Mouse (Mus musculus) mouse trophoblast stem cell (cell line): ENCODE data around the gene Dbn1.

ENCODE experiments used
- in situ Hi-C, 2 experiments: fragments of 300-500 bp; cut with MseI, MboI; formaldehyde crosslinking; loops; 2 replicates in 1 of 2; 3 replicates in 1 of 2; pipeline ENCODE4 v1.15.1; 2025

The Dbn1 gene

DNA sequence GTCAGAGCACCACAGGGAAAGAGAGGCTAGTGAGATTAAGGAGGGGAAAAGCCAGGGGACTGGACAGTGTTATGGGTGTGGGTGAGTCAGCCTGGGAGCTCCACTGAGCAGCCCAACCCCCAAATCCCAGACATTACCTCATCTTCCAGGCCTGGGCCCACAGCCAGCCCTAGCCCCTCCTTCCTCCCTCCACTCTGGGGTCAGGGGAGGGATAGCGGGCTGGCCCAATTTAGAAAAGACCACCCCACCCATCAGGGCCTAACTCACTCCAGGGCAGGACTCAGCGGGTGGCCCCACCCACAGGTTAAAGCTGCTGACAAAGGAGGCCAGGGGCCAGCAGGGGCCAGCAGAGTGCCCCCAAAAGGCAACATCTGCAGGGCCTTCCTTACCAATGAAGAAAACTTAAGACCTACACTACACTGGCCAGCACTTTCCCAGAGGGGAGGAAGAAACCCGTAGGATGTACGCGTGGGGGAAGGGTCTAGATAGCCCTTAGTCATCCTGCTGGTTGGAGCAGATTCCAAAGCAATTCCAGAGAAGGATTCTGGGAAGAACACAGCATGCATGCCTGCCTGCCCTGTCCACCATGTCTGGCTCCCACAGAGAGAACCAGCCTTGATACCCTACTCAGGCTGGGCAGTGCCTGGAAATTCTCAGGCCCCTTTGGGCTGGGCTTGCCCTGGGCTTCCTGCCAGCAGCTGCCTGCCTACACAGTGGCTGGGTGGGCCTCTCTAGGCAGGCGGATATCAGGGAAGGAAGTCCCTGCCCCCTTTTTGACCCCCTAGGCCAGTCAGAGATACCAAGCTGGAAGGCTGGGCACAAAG lies 23.0 kb upstream of the Dbn1 start:
- in situ Hi-C loops = no loop called here

DNA sequence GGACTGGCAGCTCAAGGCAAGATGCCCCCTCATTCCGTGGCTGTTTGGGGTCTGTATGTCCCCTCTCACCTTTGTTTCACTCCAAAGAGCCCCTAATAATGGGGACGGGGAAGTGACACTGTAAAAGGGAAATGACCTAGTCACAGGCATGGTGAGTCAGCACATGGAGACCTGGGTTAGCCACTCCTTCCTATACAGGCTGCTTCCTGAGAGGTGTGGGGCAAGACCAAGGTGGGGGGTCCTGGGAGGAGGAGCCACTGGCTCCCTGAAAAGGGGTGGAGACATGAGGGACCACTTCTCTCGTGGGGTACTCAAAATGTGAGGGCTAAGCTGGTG lies 22.4 kb upstream of the Dbn1 start:
- in situ Hi-C loops = no loop called here

DNA sequence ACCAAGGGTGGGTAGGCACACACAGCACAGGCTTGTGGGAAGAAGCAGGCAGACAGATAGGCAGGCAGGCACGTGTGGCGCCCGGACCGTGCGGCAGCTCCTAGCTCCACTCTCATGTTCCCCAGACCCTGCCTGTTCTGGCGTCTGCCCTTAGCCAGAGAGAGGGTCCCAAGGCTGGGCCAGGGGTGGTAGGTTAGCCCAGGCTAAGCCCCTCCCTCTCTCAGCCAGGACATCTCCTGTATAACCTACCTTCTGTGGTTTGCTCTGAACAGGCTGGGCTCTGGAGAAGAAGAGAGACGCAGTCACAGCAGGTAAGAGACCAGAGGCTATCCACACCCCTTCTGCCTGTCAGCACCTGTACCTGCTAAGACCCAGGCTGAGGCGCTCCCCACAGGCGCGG lies 20.6 kb upstream of the Dbn1 start:
- in situ Hi-C loops = no loop called here

DNA sequence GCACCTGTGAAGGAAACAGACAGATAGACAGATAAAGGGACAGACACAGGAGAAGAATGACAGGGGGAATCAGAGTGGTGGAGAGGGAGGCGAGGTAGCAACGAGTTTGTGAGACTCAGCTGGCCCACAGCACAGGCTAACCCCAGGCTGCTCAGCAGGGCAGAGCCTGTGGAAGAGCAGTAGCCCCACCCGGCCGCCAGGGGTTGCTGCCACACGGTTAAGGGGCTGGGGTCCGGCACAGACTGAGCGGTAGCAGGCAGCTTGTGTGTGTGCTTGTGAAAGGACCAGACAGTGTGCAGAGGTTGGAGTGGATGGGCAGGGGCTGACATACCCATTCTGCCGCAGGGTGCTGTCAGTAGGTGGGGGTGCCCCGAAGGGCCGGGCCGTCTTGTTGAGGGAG lies 20.0 kb upstream of the Dbn1 start:
- in situ Hi-C loops = no loop called here

DNA sequence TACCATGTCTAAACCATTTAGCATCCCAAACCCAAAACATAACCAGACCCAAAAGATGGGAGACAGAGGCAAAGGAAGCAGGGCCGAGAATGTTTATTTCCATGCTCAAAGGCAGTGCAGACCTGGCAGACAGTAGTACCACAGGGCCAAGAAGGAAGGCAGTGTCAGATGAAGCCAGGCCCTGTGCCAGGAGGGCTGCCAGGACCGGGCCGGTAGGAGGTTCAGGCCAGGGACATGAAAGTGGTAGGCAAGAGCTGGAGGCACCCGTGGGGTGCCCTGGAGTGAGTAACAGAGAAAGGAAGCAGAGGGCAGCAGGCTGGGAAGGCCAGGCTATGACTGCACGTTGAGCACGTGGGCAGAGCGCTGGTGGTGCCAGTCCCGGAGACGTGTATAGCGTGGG lies 18.8 kb upstream of the Dbn1 start:
- in situ Hi-C loops = no loop called here

DNA sequence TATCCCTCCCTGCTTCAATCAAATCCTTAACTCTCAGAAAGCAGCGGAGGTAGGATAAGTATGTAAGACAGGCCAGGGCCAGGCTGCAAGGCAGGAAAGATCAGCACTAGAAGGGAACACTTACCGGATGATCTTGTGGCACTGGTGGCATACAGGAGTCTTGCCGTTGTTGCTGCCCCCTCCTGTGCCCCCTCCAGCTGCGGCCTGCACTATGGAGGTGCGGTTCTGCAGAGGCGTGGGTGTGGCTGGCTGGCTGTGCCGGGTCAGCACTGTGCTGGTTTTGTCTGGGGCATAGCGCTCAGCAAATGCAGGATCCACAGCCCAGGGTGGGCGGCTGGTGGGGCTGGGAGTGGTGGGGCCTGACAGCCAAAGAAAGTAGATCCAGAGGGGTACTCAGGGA lies 17.9 kb upstream of the Dbn1 start:
- in situ Hi-C loops = no loop called here

DNA sequence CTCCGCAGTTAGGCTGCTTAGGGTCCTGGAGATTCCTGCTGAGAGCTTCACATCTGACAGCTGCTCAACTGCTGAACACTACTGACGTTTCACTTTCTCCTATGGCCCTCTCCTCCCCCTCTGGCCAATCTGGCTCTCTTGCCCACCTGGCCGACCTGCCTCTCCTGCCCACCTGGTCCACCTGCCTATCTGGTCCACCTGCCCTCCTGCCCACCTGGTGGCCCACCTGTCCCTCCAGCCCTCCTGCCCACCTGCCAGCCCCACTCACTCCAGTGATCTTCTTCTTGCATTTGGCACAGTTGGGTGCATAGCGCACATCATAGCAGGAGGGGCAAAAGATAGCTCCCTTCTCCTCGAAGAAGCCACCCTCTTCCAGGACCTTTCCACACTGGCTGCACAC lies 16.5 kb upstream of the Dbn1 start:
- in situ Hi-C loops = no loop called here

DNA sequence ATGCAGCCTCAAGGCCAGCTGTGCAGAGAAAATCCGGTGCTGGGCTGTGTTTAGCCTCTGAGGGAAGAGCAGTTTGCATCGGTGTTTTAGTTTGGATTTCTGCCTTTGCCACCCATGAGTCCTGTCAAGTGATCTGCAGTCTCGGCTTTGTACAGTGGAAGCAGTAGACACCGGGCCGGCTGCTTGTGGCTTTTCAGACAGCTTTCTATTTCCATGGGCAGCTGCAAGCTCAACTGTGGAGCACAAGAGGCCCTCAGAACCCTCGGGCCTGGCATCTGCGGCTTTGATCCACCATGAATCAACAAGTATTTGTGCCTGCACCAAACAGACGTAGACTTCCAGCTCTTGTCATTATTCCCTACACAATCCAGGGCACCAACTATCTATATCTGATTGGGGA lies 14.5 kb upstream of the Dbn1 start:
- in situ Hi-C loops = no loop called here

DNA sequence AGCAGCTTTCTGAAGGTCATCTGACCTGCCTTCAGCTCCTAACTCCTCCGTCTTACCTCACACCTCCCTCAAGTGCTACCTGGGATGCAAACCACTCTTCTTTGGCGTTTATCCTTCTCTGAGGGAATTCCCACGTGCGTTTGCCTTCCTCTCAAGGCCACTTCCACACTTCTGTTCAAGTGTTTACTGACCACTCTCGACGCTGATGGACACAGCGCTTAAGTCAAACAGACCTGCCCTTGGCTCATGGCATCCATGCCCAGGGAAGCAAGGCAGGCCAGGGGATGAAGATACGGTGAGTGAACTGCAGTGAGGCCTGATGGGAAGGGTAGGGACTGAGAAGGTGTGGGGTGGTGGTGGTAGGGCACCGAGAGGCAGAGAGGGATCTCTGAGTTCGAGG lies 12.7 kb upstream of the Dbn1 start:
- in situ Hi-C loops = no loop called here

DNA sequence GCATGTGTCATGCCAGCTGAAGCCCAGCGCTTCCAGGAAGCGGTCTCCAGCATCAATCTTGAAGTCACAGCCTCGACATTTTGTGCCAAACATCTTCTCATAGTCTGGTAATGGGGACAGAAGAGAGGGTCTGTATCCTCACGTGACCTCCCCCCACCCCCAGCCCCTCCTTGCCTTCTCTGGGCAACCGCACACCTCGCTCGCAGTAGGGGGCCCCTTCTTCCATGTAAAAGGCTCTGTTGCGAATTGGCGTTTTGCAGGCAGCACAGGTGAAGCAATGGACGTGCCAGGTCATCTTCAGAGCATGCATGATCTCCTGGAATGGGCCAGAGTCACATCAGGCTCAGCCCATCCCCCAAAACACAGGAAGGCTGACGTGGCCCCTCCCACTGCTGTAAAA lies 11.0 kb upstream of the Dbn1 start:
- in situ Hi-C loops = no loop called here

DNA sequence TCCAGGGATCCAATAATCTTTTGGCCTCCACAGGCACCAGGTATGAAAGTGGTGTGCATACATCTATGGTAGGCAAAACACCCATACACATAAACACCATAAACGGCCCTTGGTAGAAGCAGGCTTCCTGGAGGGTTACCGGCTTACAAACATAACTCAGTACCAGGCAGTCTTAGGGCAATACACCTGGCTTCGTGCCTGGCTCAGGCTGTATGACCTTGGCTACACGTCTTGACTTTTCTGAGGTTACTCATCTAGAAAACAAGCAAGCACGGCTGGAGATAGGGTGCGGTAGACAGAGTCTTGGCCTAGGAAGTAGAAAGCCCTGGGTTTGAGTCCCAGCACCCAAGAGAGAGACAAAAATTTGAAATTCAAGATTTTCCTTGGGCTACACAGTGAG lies 8.8 kb upstream of the Dbn1 start:
- in situ Hi-C loops = no loop called here

DNA sequence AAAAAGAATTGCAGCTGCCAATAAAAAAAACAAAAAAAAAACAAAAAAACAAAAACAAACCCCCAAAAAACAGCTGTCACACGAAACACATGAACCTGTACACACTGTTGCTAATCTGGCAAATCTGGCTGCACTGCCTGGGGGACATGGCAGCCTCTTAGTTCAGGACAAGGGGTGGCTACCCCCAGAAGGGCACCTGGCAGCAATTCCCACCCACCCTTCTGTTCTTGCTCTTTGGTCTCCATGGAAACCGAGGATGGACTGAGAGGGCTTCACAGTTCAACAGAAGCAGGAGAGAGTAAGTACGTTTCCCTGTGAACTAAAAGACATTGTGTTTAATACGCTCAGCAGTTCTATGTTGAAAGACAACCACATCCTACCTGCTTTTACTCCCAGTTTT lies 7.8 kb upstream of the Dbn1 start:
- in situ Hi-C loops = no loop called here

DNA sequence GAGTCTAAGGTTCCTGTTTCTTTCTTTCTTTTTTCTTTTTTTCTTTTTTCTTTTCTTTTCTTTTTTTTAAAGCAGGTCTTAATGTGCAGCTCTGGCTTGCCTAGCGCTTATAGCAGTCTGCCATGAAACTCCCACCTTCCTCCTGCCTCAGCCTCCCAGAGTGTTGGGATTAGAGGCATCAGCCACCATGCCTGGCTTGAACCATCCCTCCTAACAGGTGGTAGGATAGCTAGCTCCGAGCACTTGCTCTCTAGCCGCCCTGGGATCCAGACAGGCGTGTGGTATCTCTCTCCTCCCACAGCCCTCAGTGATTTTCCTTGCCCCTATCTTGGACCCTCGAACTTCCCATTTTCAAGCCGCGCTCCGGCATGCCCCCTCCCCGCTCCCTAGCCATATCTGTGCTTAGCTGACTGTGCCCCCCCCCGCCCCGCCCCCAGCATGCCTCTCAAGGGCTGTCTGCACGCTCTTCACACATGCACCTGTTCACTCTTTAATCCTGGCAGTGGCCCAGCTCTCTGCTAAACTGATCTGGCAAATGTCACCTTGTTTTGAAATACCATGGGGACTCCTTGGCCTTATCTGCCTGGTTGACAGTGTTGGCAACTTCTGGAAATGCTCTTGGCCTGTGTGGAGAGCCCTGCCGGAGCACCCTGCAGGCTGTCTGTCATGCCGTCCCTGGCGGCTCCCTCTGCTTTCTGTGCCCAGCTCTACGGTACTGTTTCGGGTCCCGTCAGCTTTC lies 7.1 kb upstream of the Dbn1 start:
- in situ Hi-C loops = no loop called here

DNA sequence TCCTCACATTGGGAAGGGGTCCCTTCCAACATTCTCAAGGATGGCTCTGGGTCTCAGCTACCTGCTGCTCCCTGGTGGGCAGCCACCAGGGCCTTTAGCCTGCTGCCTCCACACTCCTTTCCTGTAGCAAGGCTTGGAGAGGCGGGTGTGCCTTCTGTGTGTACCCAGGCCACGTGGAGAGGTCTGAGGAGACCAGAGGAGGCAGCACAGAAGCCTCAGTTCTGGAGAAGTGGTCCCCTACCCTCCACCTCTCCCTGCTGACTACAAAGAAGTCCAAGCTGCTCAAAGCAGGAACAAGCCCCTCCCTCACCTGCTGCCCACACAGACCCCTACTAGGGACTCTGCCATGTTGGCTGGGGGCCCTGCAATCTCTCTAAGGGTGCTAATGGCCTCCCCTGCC lies 6.3 kb upstream of the Dbn1 start:
- in situ Hi-C loops = no loop called here

DNA sequence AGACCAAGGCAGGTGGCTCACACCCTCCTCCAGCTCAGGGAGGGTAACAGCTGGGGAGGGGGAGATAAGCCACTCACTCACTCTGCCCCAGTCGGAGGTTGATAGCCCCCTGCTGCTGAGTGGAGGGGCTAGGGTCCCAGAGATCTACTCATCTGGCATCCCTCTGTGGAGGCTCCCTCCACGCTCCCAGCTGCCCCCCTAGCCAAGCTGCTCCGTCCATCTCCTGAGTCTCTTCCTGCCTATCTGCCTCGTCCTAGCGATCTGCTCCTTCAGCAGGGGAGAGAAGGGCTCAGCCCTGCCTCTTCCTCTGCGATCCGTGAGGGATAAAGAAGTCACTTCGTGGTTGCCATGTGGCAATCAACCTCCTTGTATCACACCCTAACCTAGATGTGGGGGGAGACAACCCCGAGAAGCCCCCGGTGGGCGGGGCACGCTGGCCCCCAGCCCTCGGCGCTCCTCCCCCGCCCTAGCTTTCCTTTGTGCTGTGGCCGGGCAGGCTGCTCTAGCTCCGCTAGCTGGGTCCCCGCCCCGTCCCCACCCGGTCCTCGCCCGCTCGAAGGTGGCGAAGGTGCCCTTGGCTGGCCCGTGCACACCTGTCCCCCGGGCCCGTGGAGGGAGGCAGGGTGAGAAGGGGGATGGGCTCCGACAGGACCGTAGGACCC lies 864 bp downstream of the Dbn1 start:
- in situ Hi-C loops = no loop called here

DNA sequence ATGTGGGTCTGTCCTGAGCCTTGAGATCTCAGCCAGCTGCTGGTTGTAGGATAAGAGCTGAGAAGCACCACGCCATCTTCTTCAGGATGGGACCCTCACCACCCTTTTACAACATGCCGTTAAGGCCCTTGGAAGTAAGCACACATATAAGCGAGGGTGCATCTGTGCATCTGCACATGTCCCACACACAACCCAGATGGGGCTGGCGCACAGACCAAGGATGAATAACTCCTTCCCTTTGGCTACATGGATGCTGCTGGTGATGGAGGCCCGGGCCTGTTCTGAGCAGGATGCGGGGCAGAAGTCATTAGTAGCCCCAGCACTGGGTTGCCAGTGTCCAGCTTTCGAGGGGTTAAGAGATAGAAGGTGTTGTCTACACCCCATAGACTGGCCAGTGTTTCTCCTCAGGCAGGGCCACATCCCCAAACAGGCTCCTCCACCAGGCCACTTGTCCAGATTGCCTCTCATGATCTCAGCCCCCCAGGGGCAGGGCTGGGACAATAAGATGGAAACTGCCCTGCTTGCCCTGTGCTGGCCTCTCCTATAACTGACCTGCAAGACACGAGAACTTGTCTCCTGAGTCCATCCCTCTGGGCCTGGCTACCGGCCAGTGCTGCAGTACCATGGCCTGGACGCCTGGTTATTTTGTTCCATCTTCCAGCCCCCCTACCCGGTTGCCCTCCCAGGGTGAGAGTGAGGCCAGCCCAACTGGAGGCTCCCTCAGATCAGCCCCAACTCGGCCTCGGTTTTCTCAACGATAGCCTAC lies 1.7 kb downstream of the Dbn1 start:
- in situ Hi-C loops = no loop called here

DNA sequence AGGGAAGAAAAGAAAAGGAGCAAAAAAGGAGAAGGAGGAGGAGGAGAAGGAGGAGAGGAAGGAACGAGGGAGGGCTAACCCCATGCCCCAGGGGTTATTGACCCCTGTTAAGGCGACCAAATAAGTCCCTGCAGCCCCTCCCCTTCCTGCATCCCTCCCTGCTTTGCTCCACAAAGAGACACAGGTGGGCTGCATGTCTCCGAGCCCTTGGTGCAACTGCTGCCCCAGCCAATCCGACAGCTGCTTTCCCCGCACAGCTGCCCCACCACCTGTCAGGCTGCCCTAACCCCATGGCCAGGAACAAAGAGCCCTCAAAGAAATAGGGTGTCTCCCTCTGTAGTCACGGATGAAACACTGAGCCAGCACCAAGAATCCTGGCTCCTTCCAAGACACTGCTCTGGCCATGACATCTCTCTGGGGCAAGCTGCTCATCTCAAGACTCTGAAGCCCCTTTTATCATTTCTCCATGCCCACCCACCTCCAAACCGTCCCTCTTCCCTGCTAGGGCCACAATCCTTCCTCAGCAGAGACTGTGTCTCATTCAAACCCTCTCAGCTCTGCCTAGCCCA lies 3.3 kb downstream of the Dbn1 start:
- in situ Hi-C loops = no loop called here

DNA sequence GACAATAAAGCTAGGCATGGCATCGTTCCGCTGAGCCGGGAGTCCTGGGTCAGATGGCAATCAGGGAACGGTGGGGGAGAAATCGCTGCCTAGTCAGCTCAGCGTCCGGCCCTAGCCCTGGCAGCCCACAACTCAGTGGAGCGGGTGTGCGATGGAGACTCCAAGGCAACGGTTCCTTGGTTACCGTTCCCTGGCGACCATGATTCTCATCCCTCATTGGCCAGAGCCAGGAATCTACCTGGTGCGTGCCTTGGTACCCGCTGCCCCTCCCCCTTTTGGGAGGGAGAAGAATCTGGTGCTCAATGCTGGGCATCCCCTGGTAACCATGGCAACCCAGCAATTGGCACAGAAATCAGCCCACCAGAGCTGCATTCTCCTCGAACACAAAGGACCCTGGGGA lies 4.3 kb downstream of the Dbn1 start:
- in situ Hi-C loops = no loop called here

DNA sequence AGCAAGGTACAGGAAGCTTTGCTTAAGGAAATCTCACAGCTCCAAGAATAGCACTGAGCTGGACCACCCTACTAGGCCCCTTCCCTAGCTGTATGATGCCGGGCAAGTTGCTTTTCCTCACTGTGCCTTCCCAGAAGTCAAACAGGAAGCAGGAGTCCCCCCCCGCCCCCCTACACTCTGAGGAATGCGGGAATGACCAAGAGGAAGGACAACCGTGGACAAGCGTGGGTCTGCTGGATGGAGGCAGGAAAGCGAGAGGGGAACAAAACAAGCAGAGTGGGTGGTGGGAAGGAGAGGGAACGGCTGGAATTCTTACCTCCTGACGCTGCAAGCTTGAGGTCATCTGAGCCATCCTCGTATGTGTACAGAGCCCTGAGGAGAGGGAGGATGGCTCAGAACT lies 4.8 kb downstream of the Dbn1 start:
- in situ Hi-C loops = no loop called here

DNA sequence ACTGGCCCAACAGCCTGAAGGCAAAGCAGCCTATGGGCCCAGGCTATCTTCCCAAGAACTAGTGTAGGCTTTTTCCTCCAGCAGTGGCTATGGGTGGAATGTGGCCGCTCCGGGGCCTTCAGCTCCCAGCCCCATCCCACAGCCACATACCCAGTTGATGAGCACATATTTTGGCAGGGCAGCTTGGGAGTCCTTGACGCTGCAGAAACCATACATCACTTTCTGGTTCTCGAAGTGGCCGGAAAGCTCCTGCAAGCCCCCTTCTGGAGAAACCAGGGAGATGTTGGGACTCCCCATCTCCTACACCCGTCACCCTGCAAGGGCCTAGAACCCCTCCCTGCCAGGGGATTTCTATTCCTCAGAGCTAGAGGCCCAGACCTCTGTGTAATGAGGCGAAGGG lies 5.4 kb downstream of the Dbn1 start:
- in situ Hi-C loops = no loop called here

DNA sequence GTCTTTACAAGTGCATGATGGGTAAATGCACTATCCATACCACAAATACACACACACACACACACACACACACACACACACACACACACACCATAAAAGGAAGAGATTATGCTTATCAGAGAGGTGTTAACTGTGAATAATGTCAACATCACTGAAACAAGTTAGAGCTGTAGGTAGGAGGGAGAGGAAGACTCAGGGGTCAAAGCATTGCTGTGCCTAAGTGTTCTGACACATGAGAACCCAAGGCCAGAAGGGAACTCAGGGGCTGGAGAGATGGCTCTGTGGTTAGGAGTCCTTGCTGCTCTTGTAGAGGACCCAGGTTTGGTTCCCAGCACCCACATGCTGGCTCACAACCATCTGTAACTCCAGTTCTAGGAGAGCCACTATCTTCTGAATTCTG lies 8.0 kb downstream of the Dbn1 start:
- in situ Hi-C loops = loop anchor here (5.0 kb wide), 2 partner anchors 37 to 42 kb away; no protein-coding TSS in a partner anchor

DNA sequence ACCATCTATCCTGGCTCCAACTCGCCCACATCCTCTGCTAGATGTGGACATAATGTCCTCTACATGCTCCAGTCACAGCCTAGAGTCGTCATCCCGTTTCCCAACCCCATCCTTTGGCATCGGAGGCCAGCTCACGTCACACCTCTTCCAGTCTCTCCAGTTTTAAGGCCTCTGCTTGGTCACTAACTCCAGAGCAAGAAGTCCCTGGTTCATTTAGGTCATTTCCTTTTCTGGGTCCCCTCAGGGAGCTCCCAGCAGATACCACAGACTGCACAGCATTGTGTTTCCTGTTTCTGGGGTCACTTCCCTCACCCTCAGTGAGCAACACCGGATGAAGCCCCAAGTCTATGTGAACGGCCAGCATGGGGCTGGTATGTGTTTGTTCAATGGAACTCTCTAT lies 8.9 kb downstream of the Dbn1 start:
- in situ Hi-C loops = loop anchor here (5.0 kb wide), 2 partner anchors 38 to 43 kb away; no protein-coding TSS in a partner anchor
